Mouse (Mus musculus) neural tube, embryonic 11.5 days (tissue): ENCODE measurements around the gene Obp2a. TPM values are rescaled to one million over a fixed set of nuclear protein-coding genes. Genes with fewer than 3 reads are reported as not detected.
"Not testable (repeated sequence)": the region's sequence is repeated elsewhere in the genome, so short reads cannot be mapped to it uniquely, and the experiment has no call there.

Source experiments
- ATAC-seq: fragments of 200-750 bp; cut with Nextera tagmentation; 2 replicates; pipeline ENCODE4 v1.8.0; 2017; ENCODE audit warnings: moderate number of reproducible peaks, mild to moderate bottlenecking, moderate TSS enrichment, moderate library complexity; ENCODE audit not compliant: insufficient read depth, low FRiP score, low TSS enrichment
- DNase-seq: peaks from one replicate; pipeline ENCODE4 v3.0.0-alpha.2; 2015; ENCODE audit warnings: low spot score
- H3K27ac ChIP-seq: fragments of 300-500 bp; sonication (generic); 2 replicates; pipeline ENCODE4 v1.5.1; 2014; ENCODE audit warnings: low read depth, mild to moderate bottlenecking, low read length
- H3K27me3 ChIP-seq: fragments of 300-500 bp; sonication (generic); 2 replicates; pipeline ENCODE4 v1.6.1; 2014; ENCODE audit warnings: mild to moderate bottlenecking, low read length, mixed read lengths; ENCODE audit not compliant: control insufficient read depth, insufficient read depth
- H3K36me3 ChIP-seq: fragments of 300-500 bp; sonication (generic); 2 replicates; pipeline ENCODE4 v1.6.1; 2014; ENCODE audit warnings: mild to moderate bottlenecking, low read length, moderate library complexity, mixed read lengths; ENCODE audit not compliant: control insufficient read depth, insufficient read depth
- H3K4me1 ChIP-seq: fragments of 300-500 bp; sonication (generic); 2 replicates; pipeline ENCODE4 v1.6.1; 2014; ENCODE audit warnings: low read length, mixed read lengths; ENCODE audit not compliant: control insufficient read depth, insufficient read depth
- H3K4me2 ChIP-seq: fragments of 300-500 bp; sonication (generic); 2 replicates; pipeline ENCODE4 v1.6.1; 2014; ENCODE audit warnings: low read depth, mild to moderate bottlenecking, moderate library complexity
- H3K4me3 ChIP-seq: fragments of 300-500 bp; sonication (generic); 2 replicates; pipeline ENCODE4 v1.5.1; 2014; ENCODE audit warnings: low read depth, low read length
- H3K9ac ChIP-seq: fragments of 300-500 bp; sonication (generic); 2 replicates; pipeline ENCODE4 v1.6.1; 2014; ENCODE audit warnings: mild to moderate bottlenecking, low read length
- H3K9me3 ChIP-seq: fragments of 300-500 bp; sonication (generic); 2 replicates; pipeline ENCODE4 v1.6.1; 2016; ENCODE audit warnings: low read length; ENCODE audit not compliant: control insufficient read depth
- WGBS: fragments of 180-500 bp; shearing (Covaris S2); extraction: QIAGEN DNeasy Blood & Tissue Kit; methylation state at CpG from one replicate; pipeline ENCODE4 v1.1.7; 2014; 5-methylcytosine and 5-hydroxymethylcytosine counted together
- polyA plus RNA-seq: library from polyadenylated mRNA; unstranded; fragments of >200 nt; fragmentation: Nextera tagmentation; extraction: Ambion mirVana; gene quantifications from 2 replicates; pipeline ENCODE4 v1.2.1, GENCODE M21; 2014

Gene Obp2a
- polyA plus RNA-seq, 1 experiment from 2014 or later: not detected

GRCm38 (mm10) chr2:25733199-25733930 is 33.5 kb downstream of the Obp2a start:
- no peak overlapping the region for H3K27ac ChIP-seq
- H3K36me3 ChIP-seq: no peaks in the 10 kb centered on the region
- ATAC-seq (no peak), DNase-seq (no peak)
- 70% methylated on average over 2 of the region's 2 CpGs for WGBS
- H3K4me3 ChIP-seq: no peak overlapping the region
- no peak overlapping the region for H3K9ac ChIP-seq
- no peaks in the 10 kb centered on the region for H3K4me1 ChIP-seq
- H3K4me2 ChIP-seq: no peak overlapping the region
- H3K9me3 ChIP-seq: no peaks in the 10 kb centered on the region
- H3K27me3 ChIP-seq: no peaks in the 10 kb centered on the region

DNA sequence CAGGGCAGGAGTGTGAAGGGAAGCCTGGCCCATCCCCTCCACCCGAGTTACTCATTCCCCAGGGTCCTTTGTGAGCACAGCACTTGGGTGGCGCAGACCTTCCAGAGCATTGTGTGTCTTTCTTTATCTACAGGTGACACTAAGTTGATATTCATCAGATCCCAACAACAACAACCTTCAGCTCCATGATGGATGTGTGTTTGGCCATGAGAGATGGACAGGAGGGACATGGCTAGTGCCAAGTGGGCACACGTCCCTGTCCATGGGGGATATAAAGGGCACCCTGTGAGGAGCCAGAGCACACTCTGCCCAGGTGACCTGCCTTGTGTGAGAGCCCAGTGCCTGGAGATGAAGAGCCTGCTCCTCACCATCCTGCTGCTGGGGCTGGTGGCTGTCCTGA is 36.9 kb downstream of the Obp2a start, which contains the start of gene Obp2b:
Gene Obp2b, plus strand, starts transcription at position 301 of the 400 bp plus-strand sequence.
- H3K27ac ChIP-seq, H3K4me1 ChIP-seq, H3K4me3 ChIP-seq, H3K36me3 ChIP-seq, H3K9ac ChIP-seq, H3K9me3 ChIP-seq, H3K4me2 ChIP-seq, DNase-seq, ATAC-seq, H3K27me3 ChIP-seq: not testable (repeated sequence)
- 92% methylated on average over 3 of the region's 3 CpGs for WGBS

DNA sequence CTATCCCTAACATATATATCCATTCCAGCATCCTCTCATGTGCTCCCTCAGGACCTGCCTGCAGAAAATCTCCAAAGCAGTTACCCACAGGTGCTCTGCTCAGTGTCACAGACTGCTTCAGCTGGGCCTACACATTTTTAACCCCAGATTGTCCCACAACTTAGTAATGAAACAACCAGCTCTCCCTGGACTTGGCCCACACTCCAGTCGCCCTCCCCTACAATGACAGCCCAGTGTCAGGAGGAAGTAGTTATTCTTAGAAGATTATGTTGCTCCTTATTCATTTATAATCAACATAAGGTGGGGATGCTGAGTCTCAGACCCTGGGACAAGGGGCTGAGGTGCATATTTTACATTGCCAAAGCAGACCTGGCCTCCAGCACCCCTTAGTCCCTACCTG is 41.8 kb downstream of the Obp2a start:
- Histone ChIP-seq H3K4me3 (no peak overlapping the region), H3K27ac (no peak overlapping the region), H3K36me3 (no peaks in the 10 kb centered on the region), H3K4me1 (no peaks in the 10 kb centered on the region), H3K9me3 (no peaks in the 10 kb centered on the region), H3K27me3 (no peaks in the 10 kb centered on the region), H3K4me2 (no peak overlapping the region), H3K9ac (no peak overlapping the region)
- DNase-seq: no peak
- no peak for ATAC-seq
- 71% methylated on average over 1 of the region's 1 CpGs for WGBS

Other genes with a start within 250 kb of the Obp2a start
- gene Clic3, start 243.2 kb upstream of the Obp2a start, polyA plus RNA-seq: 0.72 and 0.89 TPM in 2 replicates
- gene Paxx, start 238.9 kb upstream of the Obp2a start, polyA plus RNA-seq: 22.0 and 26.3 TPM in 2 replicates
- 0.43 TPM in 1 of 2 replicates, not detected in the other for gene Ptgds, start 230.0 kb upstream of the Obp2a start, polyA plus RNA-seq
- not detected in 2 replicates for gene Lcn12, start 206.1 kb upstream of the Obp2a start, polyA plus RNA-seq
- 82.4 and 88.3 TPM in 2 replicates for gene Fbxw5, start 199.3 kb upstream of the Obp2a start, polyA plus RNA-seq
- 4.4 and 5.1 TPM in 2 replicates for gene C8g, start 198.3 kb upstream of the Obp2a start, polyA plus RNA-seq
- gene Traf2, start 153.1 kb upstream of the Obp2a start, polyA plus RNA-seq: 29.5 and 34.7 TPM in 2 replicates
- 340 and 345 TPM in 2 replicates for gene Edf1, start 142.2 kb upstream of the Obp2a start, polyA plus RNA-seq
- 1.5 and 4.4 TPM in 2 replicates for gene Mamdc4, start 125.2 kb upstream of the Obp2a start, polyA plus RNA-seq
- 161 and 167 TPM in 2 replicates for gene Phpt1, start 124.8 kb upstream of the Obp2a start, polyA plus RNA-seq
- gene Ajm1, start 118.3 kb upstream of the Obp2a start, polyA plus RNA-seq: 0.19 and 0.46 TPM in 2 replicates
- gene Rabl6, start 91.5 kb upstream of the Obp2a start, polyA plus RNA-seq: 62.3 and 64.4 TPM in 2 replicates
- gene Ccdc183, start 82.4 kb upstream of the Obp2a start, polyA plus RNA-seq: 0.20 and 0.30 TPM in 2 replicates
- gene Tmem141, start 78.0 kb upstream of the Obp2a start, polyA plus RNA-seq: 18.0 and 20.5 TPM in 2 replicates
- 0.96 and 1.5 TPM in 2 replicates for gene Fcna, start 72.0 kb upstream of the Obp2a start, polyA plus RNA-seq
- not detected in 2 replicates for gene Lcn8, start 46.9 kb upstream of the Obp2a start, polyA plus RNA-seq
- not detected in 2 replicates for gene Lcn5, start 42.1 kb upstream of the Obp2a start, polyA plus RNA-seq
- gene Lcn6, start 23.3 kb upstream of the Obp2a start, polyA plus RNA-seq: not detected in 2 replicates
- gene Lcn10, start 17.3 kb upstream of the Obp2a start, polyA plus RNA-seq: not detected in 2 replicates
- gene Bmyc, start 6.7 kb downstream of the Obp2a start, polyA plus RNA-seq: 64.5 and 68.2 TPM in 2 replicates
- gene Obp2b, start 37.0 kb downstream of the Obp2a start, polyA plus RNA-seq: not detected in 2 replicates
- gene Lcn3, start 65.5 kb downstream of the Obp2a start, polyA plus RNA-seq: not detected in 2 replicates
- gene Lcn11, start 77.0 kb downstream of the Obp2a start, polyA plus RNA-seq: not detected in 2 replicates
- not detected in 2 replicates for gene Gm13539, start 82.2 kb downstream of the Obp2a start, polyA plus RNA-seq
- gene Glt6d1, start 115.8 kb downstream of the Obp2a start, polyA plus RNA-seq: not detected in 2 replicates
- not detected in 2 replicates for gene Lcn9, start 123.1 kb downstream of the Obp2a start, polyA plus RNA-seq
- not detected in 2 replicates for gene Sohlh1, start 147.2 kb downstream of the Obp2a start, polyA plus RNA-seq
- gene Kcnt1, start 163.7 kb downstream of the Obp2a start, polyA plus RNA-seq: 0.45 and 2.2 TPM in 2 replicates